Mouse (Mus musculus) cerebellum, adult 9-10 months (tissue): ENCODE measurements around the gene Trim50.
A peak's percentile ranks its signal among the peaks of the same experiment; 100 is the strongest.
"Not testable (repeated sequence)": the region's sequence is repeated elsewhere in the genome, so short reads cannot be mapped to it uniquely, and the experiment has no call there.

Source experiments
- DNase-seq: peaks from one replicate; pipeline ENCODE4 v3.0.0; 2022

The Trim50 gene

GRCm38 (mm10) chr5:135352995-135353394 lies at the start of gene Trim50:
Trim50 (plus strand) TSS chr5:135353295.
- no peak for DNase-seq

GRCm38 (mm10) chr5:135306321-135306965 lies 46.7 kb upstream of the Trim50 start:
- DNase-seq: no peak

- DNase-seq: no peak
These were observed 36.9 kb upstream of the Trim50 start for GRCm38 (mm10) chr5:135316177-135316576.

GRCm38 (mm10) chr5:135319856-135320255 lies 33.2 kb upstream of the Trim50 start:
- no peak for DNase-seq

- DNase-seq: no peak
These were observed 30.9 kb upstream of the Trim50 start for GRCm38 (mm10) chr5:135322197-135322596.

GRCm38 (mm10) chr5:135326121-135326659 lies 26.9 kb upstream of the Trim50 start:
- DNase-seq: no peak

GRCm38 (mm10) chr5:135329471-135329870 lies 23.6 kb upstream of the Trim50 start:
- no peak for DNase-seq

- DNase-seq: no peak
These were observed 22.9 kb upstream of the Trim50 start for GRCm38 (mm10) chr5:135330201-135330600.

- no peak for DNase-seq
These were observed 21.9 kb upstream of the Trim50 start for GRCm38 (mm10) chr5:135331161-135331560.

GRCm38 (mm10) chr5:135337575-135337974 lies 15.5 kb upstream of the Trim50 start:
- DNase-seq: no peak

GRCm38 (mm10) chr5:135345989-135346388 lies 7.1 kb upstream of the Trim50 start:
- no peak for DNase-seq

GRCm38 (mm10) chr5:135346430-135346829 lies 6.7 kb upstream of the Trim50 start:
- no peak for DNase-seq

- no peak for DNase-seq
These were observed 5.5 kb upstream of the Trim50 start for GRCm38 (mm10) chr5:135347511-135348011.

- no peak for DNase-seq
These were observed 3.2 kb upstream of the Trim50 start, which contains the start of gene Fkbp6 for GRCm38 (mm10) chr5:135349862-135350261. Fkbp6 (minus strand) TSS chr5:135350044.

GRCm38 (mm10) chr5:135351606-135352005 lies 1.5 kb upstream of the Trim50 start:
- DNase-seq: no peak

GRCm38 (mm10) chr5:135353564-135353963 lies 469 bp downstream of the Trim50 start:
- no peak for DNase-seq

GRCm38 (mm10) chr5:135356090-135356489 lies 3.0 kb downstream of the Trim50 start:
- DNase-seq: no peak

- no peak for DNase-seq
These were observed 4.5 kb downstream of the Trim50 start for GRCm38 (mm10) chr5:135357556-135357955.

GRCm38 (mm10) chr5:135359772-135360171 lies 6.7 kb downstream of the Trim50 start:
- no peak for DNase-seq

- DNase-seq: no peak
These were observed 9.5 kb downstream of the Trim50 start for GRCm38 (mm10) chr5:135362572-135362971.

GRCm38 (mm10) chr5:135363540-135363939 lies 10.4 kb downstream of the Trim50 start:
- DNase-seq: no peak

- peak; percentile 54 for DNase-seq
These were observed 14.7 kb downstream of the Trim50 start for GRCm38 (mm10) chr5:135367841-135368240.

- no peak for DNase-seq
These were observed 15.2 kb downstream of the Trim50 start for GRCm38 (mm10) chr5:135368312-135368711.

GRCm38 (mm10) chr5:135369196-135369595 lies 16.1 kb downstream of the Trim50 start:
- not testable (repeated sequence) for DNase-seq
